Mouse (Mus musculus) heart, postnatal 0 days (tissue): ENCODE measurements around the gene Josd1. TPM values are rescaled to one million over a fixed set of nuclear protein-coding genes. Genes with fewer than 3 reads are reported as not detected.

Experiments used
- ATAC-seq: fragments of 200-750 bp; cut with Nextera tagmentation; 2 replicates; pipeline ENCODE4 v1.8.0; 2017; ENCODE audit warnings: low read depth, moderate number of reproducible peaks, moderate library complexity; ENCODE audit not compliant: insufficient read depth
- DNase-seq: peaks from one replicate; pipeline ENCODE4 v3.0.0-alpha.2; 2016; ENCODE audit warnings: low spot score
- H3K27ac ChIP-seq: fragments of 300-500 bp; sonication (generic); 2 replicates; pipeline ENCODE4 v1.5.1; 2014; ENCODE audit warnings: low read depth, mild to moderate bottlenecking
- H3K27me3 ChIP-seq: fragments of 300-500 bp; sonication (generic); 2 replicates; pipeline ENCODE4 v1.6.1; 2014; ENCODE audit warnings: low read length, mixed read lengths; ENCODE audit not compliant: control insufficient read depth, insufficient read depth
- H3K36me3 ChIP-seq: fragments of 300-500 bp; sonication (generic); replicated peaks from 2 replicates; pipeline ENCODE4 v1.6.1; 2014; ENCODE audit warnings: low read length, mixed read lengths; ENCODE audit not compliant: control insufficient read depth, insufficient read depth
- H3K4me1 ChIP-seq: fragments of 300-500 bp; sonication (generic); 2 replicates; pipeline ENCODE4 v1.6.1; 2014; ENCODE audit warnings: antibody characterized with exemption; ENCODE audit not compliant: control insufficient read depth, insufficient read depth
- H3K4me2 ChIP-seq: fragments of 300-500 bp; sonication (generic); 2 replicates; pipeline ENCODE4 v1.6.1; 2014; ENCODE audit warnings: low read depth, mild to moderate bottlenecking, low read length, moderate library complexity
- H3K4me3 ChIP-seq: fragments of 300-500 bp; sonication (generic); 2 replicates; pipeline ENCODE4 v1.5.1; 2014; ENCODE audit warnings: low read depth, low read length
- H3K9ac ChIP-seq: fragments of 300-500 bp; sonication (generic); replicated peaks from 2 replicates; pipeline ENCODE4 v1.6.1; 2014; ENCODE audit warnings: low read depth, low read length, mixed read lengths
- H3K9me3 ChIP-seq: fragments of 300-500 bp; sonication (generic); replicated peaks from 2 replicates; pipeline ENCODE4 v1.6.1; 2016; ENCODE audit warnings: low read length; ENCODE audit not compliant: control insufficient read depth
- CTCF ChIP-seq: IDR thresholded peaks from 2 replicates; pipeline ENCODE4 v1.5.1; 2016; ENCODE audit warnings: antibody characterized with exemption, control low read depth, low read depth
- EP300 ChIP-seq: IDR thresholded peaks from 2 replicates; pipeline ENCODE4 v1.6.1; 2016; ENCODE audit warnings: antibody characterized with exemption, low read depth
- WGBS: fragments of 180-500 bp; shearing (Covaris S2); extraction: QIAGEN DNeasy Blood & Tissue Kit; methylation state at CpG from one replicate; pipeline ENCODE4 v1.1.7; 2014; 5-methylcytosine and 5-hydroxymethylcytosine counted together
- polyA plus RNA-seq: library from polyadenylated mRNA; unstranded; fragments of >200 nt; fragmentation: Nextera tagmentation; extraction: Ambion mirVana; gene quantifications from 2 replicates; pipeline ENCODE4 v1.2.1, GENCODE M21; 2015
- total RNA-seq: library from RNA; depleted of rRNA; stranded (reverse); fragments of >200 nt; gene quantifications from 2 replicates; pipeline ENCODE4 v1.2.3, GENCODE M21; 2014; ENCODE audit warnings: low replicate concordance

The Josd1 gene
- total and polyA plus RNA-seq, 2 experiments from 2014 or later: 17.3 to 60.6 TPM

DNA sequence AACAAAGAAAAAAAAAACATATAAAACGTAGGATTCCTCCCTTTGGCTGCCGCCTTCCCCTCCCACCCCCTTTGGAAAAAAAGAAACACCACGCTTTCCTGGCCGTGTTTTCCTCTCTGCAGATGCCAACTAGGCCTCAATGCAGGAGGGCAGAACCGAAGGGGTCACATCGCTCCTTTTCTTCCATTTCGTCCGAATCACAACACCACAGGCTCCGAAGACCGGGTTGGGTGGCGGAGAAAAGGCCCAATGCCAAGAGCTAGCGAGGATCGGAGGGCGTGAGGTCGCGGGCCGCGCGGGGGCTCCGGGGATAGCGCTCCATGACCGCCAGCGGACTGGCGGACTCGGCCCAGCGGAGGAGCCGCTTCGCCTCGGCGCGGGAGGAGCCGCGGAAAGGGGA lies 544 bp downstream of the Josd1 start:
- Histone ChIP-seq H3K27me3 (no peaks in the 10 kb centered on the region), H3K27ac (peak overlapping the region; percentile 98), H3K9ac (peak overlapping the region; percentile 94), H3K9me3 (no peaks in the 10 kb centered on the region), H3K4me1 (peaks cover 60% of the 10 kb centered on the region), H3K4me3 (peak overlapping the region; percentile 88), H3K4me2 (peak overlapping the region; percentile 84), H3K36me3 (no peaks in the 10 kb centered on the region)
- DNase-seq: no peak
- ATAC-seq: peak; percentile 0; the same call in 1 of the 2 replicates
- TF ChIP-seq CTCF: no peak
- TF ChIP-seq EP300: no peak
- WGBS: under 1% methylated on average over 29 of the region's 33 CpGs

DNA sequence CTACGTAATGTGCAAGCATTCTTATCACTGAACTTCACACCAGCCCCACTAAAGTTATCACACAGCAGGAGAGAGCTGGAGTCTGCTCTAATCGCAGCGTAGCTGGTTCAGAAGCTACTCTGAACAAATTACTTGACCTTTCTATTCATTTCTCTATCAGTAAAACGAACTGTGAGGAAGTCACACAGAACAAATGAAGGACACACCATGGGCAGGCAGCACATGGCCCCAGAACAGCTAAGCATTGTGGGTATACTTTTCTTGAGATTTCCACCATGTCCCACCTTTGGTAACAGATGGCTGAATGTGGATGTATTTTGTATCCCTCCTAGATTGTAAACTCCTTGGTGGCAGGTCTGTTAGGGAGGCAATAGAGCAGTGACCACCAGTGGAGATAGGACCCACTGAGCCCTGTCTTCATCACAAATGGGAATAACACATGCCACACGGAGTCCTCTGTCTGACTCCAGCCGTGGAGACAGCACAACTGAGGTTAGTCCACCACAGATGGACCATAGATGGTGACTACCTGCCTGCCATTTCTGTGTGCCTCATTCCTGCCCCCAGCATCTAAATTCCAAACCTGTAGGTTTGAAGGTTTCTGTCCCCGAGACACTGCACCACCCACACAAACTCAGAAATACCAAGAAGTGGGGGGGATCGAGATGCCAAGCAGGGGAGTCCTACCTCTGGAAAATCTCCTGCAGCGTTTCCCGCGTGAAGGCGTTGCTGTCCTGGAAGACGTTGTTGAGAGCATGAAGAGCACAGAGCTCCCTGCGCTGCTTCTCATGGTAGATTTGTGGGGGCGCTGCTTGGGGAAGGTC lies 1.5 kb downstream of the Josd1 start:
- H3K36me3 ChIP-seq: no peaks in the 10 kb centered on the region
- TF ChIP-seq CTCF (no peak), EP300 (no peak)
- peak overlapping the region; percentile 98 for H3K27ac ChIP-seq
- peak overlapping the region; percentile 94 for H3K9ac ChIP-seq
- peak overlapping the region; percentile 84 for H3K4me2 ChIP-seq
- ATAC-seq: no peak
- peaks cover 59% of the 10 kb centered on the region for H3K4me1 ChIP-seq
- no peaks in the 10 kb centered on the region for H3K27me3 ChIP-seq
- H3K9me3 ChIP-seq: no peaks in the 10 kb centered on the region
- DNase-seq: no peak
- peak overlapping the region; percentile 88 for H3K4me3 ChIP-seq
- WGBS: 3% methylated on average over 15 of the region's 15 CpGs

GRCm38 (mm10) chr15:79685141-79685641 lies 2.5 kb downstream of the Josd1 start:
- WGBS: 14% methylated on average over 6 of the region's 6 CpGs
- peak overlapping the region; percentile 94 for H3K9ac ChIP-seq
- H3K4me2 ChIP-seq: peak overlapping the region; percentile 84
- H3K4me3 ChIP-seq: peak overlapping the region; percentile 88
- no peak for ATAC-seq
- peaks cover 62% of the 10 kb centered on the region for H3K4me1 ChIP-seq
- no peak for TF ChIP-seq EP300
- TF ChIP-seq CTCF: no peak
- peak overlapping the region; percentile 98 for H3K27ac ChIP-seq
- DNase-seq: no peak
- H3K27me3 ChIP-seq: no peaks in the 10 kb centered on the region
- no peaks in the 10 kb centered on the region for H3K9me3 ChIP-seq
- H3K36me3 ChIP-seq: no peaks in the 10 kb centered on the region

GRCm38 (mm10) chr15:79684616-79685015 lies 3.1 kb downstream of the Josd1 start:
- ATAC-seq (no peak), DNase-seq (no peak)
- H3K27me3 ChIP-seq: no peaks in the 10 kb centered on the region
- peaks cover 58% of the 10 kb centered on the region for H3K4me1 ChIP-seq
- 49% methylated on average over 6 of the region's 6 CpGs for WGBS
- peak overlapping the region; percentile 94 for H3K9ac ChIP-seq
- H3K4me2 ChIP-seq: peak overlapping the region; percentile 84
- peak overlapping the region; percentile 88 for H3K4me3 ChIP-seq
- TF ChIP-seq EP300: no peak
- TF ChIP-seq CTCF: no peak
- peak overlapping the region; percentile 98 for H3K27ac ChIP-seq
- no peaks in the 10 kb centered on the region for H3K9me3 ChIP-seq
- H3K36me3 ChIP-seq: no peaks in the 10 kb centered on the region

DNA sequence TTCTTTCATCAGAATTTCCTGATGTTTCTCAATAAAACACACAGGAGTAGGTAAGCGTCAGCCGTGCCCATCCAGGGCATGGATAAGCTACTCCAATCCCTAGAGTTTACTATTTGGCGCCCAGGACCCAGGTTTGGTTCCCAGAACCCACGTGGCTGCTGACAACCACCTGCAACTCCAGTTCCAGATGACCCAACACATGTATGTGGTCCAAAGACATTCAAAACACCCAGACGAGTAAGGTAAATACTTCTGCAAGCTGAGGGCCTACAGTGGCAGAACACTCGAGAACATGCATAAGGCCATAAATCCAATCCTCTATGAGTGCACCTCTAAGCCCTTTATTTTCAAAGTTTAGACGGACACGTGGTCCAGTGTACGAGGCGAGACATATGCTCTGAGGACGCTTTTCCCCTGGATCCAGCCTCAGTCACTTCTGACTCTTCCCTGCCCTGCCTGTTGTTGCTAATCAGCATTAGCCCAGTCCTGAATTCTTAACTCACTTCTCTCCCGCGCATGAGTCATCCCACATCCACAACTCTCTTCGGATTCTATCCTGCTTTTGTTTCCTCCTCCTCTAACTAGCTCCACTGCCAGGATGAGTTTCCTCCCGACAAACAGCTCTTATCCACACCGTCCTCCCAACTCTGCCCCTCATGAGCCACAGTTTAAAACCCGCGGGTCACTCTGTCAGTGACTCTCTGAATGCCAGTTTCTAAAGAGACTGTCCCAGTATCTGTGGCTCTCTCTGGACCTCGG lies 3.8 kb downstream of the Josd1 start:
- Histone ChIP-seq H3K27ac (peak overlapping the region; percentile 98), H3K27me3 (no peaks in the 10 kb centered on the region), H3K36me3 (no peaks in the 10 kb centered on the region), H3K9ac (peak overlapping the region; percentile 94; the same call in 1 of the 2 replicates), H3K4me2 (peak overlapping the region; percentile 84), H3K9me3 (no peaks in the 10 kb centered on the region), H3K4me3 (peak overlapping the region; percentile 88), H3K4me1 (peaks cover 56% of the 10 kb centered on the region)
- WGBS: 24% methylated on average over 19 of the region's 19 CpGs
- ATAC-seq (no peak), DNase-seq (no peak)
- no peak for TF ChIP-seq EP300
- TF ChIP-seq CTCF: no peak
